Mouse (Mus musculus) 3T3-L1 (cell line): Measurements from ENCODE around the gene Zfp503.

Experiments
- DNase-seq: peaks from one replicate; pipeline ENCODE4 v3.0.0-alpha.2; 2015; ENCODE audit warnings: low read depth, low spot score

Gene Zfp503

DNA sequence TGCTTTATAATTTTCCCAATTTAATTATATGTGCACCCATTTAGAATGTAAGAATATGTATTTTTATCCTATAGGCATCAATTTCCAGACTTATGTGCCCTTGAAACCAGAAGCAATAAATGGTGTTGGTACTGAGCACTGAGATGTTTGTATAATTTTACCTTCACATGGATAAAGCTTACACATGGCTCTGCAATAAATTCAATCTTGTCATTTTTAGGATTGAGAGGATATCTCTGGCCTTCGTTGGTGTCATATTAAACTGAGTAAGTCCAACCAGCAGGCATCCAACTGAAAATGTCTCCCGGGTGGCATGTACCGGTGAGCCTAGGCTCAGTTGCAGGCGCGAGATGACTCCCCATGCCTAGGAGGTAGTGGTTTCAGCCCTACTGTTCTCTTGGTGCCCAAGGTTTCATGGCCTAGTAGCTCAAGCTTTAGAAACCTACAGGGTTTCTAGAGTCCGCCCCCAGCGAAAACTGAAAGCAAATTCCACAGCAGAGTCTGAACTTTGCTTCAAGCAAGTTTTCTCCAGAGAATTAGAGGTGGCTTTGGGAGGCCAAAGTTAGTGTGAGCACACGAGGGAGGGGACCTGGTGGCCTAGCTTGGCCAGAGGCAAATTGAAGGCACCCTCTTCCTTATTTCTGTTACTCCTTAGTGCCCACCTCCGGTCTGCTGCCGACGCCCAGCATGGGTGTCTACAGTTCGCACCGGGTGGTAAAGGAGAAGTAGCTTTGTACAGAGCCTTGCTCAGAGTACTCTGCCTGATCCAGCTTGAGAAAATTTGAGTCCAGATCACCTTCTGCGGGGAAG, 4.1 kb upstream of the Zfp503 start:
- no peak for DNase-seq

GRCm38 (mm10) chr14:21992321-21992885, 3.0 kb upstream of the Zfp503 start:
- no peak for DNase-seq

DNA sequence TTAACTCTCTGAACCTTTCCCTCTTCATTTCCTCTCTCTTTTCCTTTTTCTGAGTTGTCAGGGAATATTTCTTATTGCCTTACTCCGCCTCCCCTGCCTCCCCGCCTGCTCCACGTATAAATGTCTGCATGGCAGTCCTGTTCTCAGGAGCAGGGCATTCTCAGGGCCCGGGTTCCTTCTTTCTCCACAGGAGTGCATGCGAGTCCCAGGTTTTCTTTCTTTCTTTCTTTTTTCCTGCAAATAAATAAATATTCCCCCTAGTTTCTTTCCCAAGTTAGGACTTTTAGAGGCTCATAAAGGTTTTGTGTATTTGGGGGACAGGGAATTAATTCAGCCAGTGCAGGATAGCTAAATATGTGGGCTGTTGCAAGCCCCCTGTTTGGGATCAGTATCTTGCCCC, 2.5 kb upstream of the Zfp503 start:
- DNase-seq: no peak

DNA sequence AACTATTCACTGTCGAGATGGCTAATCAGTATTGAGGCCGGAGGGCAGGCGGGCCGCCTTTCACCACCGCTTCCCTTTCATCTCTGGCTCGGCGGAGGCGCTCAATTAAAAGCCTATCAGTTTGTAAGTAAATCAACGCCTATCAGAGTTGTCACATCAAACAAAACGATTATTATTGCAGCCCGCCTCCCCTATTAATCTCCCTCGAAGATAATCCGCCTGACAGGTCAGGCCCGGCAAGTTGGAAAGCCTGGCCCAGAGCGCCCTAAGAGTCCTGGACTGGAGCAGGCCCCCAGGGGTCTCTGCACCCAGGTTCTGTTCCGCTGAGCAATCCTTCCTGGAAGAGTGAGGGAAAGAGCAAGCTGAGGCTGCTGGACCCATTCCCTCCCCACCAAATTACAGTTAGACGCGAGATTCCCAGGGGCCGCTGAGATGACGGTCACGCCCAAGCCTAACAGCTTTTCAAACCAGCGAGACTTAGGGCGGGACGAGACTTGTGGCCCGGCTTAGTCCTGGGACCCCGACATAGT, 1.9 kb upstream of the Zfp503 start:
- no peak for DNase-seq

- DNase-seq: no peak
Observed at GRCm38 (mm10) chr14:21990321-21991021, 1.1 kb upstream of the Zfp503 start.

GRCm38 (mm10) chr14:21988577-21989290, 667 bp downstream of the Zfp503 start:
- DNase-seq: no peak

DNA sequence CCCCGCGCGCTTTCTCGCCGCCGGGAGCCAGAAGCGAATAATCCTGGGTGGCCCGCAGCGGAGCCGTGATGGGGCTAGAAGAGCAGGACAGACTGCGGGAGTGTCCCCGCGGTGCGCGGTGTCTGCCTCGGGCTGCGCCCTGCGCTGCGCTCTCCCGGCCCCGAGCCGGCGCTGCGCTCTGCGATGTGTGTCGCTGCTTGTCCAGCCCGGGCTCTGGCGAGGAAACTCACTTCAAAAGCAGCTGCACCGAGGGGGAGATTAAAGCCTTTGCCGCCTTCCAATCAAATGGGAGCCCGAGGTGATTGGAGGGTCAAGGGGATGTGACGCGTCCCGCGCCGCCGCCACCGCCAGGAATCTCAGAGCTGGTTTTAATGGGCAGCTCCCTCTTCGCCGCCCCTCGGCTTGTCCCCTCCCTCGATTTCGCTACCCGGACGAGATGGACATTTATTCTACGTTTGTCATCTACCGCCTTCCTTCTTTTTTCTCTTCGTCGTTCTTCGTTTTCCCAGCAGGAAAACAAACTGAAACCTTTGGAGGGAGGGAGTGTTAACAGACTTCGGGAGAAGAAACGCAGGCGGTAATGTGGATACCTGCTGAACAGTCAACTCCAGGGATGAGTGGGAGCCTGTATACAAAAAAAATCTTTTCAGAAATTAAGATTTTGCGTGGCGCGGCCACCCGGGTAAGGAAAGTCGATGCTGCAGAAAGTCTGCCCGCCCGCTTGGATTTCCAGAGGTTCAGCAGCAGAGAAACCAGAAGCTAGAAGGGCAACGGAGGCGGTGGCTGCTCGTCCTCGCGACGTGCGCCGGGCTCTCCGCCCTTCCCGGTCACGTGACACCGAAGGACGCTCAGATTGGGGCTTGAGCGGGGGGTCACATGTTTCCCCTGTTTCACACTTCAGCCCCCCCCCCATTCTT, 1.5 kb downstream of the Zfp503 start:
- peak; percentile 89 for DNase-seq

- DNase-seq: peak; percentile 46
Observed at GRCm38 (mm10) chr14:21986733-21987659, 2.4 kb downstream of the Zfp503 start.

GRCm38 (mm10) chr14:21985981-21986732, 3.2 kb downstream of the Zfp503 start:
- DNase-seq: peak; percentile 77

- DNase-seq: peak; percentile 15
Observed at GRCm38 (mm10) chr14:21985426-21985931, 3.9 kb downstream of the Zfp503 start.

- peak; percentile 27 for DNase-seq
Observed at GRCm38 (mm10) chr14:21984757-21985425, 4.5 kb downstream of the Zfp503 start.

- peak; percentile 2 for DNase-seq
Observed at GRCm38 (mm10) chr14:21983950-21984730, 5.3 kb downstream of the Zfp503 start.

DNA sequence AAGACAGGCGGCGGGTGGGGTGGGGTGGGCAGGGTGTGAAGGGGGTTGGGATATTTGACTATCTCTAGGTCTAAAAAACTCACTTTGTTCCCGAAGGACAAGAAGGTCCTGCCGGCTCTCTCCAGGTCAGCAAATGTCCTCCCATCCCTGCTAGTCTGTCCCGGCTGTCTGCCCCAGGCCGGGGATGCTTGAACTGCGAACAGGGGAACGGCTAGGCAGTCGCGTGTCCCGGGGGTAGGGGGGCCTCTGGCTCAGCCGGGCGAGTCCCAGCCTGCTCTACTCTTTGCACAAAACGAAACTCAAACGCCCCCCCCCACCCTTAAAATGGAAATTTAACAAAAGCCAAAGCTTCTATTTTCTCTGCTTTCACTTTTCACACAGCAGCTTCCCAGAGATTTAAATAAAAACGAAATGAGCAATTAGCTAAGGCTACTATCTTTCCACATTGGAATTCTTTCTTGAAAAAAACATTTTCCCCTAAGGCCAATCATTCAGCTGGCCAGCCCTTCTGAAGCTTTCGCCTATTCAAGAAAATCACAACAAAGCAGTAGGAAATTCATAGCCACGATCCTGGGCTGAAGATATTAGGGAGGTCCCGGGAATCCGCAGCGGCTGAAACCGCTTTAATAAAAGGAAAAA, 6.0 kb downstream of the Zfp503 start:
- peak; percentile 21 for DNase-seq

GRCm38 (mm10) chr14:21982592-21983310, 6.7 kb downstream of the Zfp503 start:
- DNase-seq: peak; percentile 28

GRCm38 (mm10) chr14:21982096-21982591, 7.3 kb downstream of the Zfp503 start:
- DNase-seq: no peak

DNA sequence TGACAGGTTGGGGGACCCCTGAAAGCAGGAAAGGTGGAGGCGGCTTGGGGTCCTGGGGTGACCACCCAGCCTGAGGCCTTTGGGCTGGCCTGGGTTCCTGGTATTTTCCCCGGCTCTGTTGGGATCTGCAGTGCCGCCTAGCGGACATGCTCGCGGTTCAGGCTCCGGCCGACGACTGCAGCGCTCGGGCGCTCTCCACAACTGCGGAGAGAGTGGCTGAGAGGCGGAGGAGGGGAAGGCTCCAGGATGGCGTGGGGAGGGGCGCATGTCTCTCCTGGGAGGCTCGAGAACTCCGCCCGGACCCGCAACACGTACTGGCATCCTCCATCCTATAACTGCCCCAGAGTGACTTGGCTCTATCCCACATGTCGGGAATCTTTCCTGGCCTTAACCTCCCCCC, 7.9 kb downstream of the Zfp503 start:
- DNase-seq: peak; percentile 18
